ENCODE assay signal across 15 mouse cellular contexts in genomic region chr6:90745401-90746198, GRCm38 (mm10).
DNase-seq lines count a peak whose midpoint lies in the region; ATAC-seq and TF ChIP-seq lines count a peak whose summit lies in the region.
"Had no signal": no experiment of that assay in that cellular context is flagged by ENCODE, and none has a peak within 500 bp of the region (broad histone marks: within the 10 kb centered on the region; RNA-seq: fewer than 3 reads in every experiment).

No protein-coding gene starts in this region.

- H3K27ac ChIP-seq in hindbrain, embryonic 12.5 days: peak overlapping the region; percentile 30; the same call in 1 of the 2 replicates
- no peak overlapping the region for H3K27ac ChIP-seq in hindbrain, embryonic 13.5 days
- 0 out of 2 replicates have a peak overlapping the region, but pooled peaks have one; percentile 24 for H3K27ac ChIP-seq in liver, postnatal 0 days (ENCODE audit: low read depth)
- H3K27ac ChIP-seq in liver, embryonic 11.5 days (ENCODE audit: low read depth, low read length): no peak overlapping the region
- H3K27ac ChIP-seq in kidney, embryonic 14.5 days (ENCODE audit: low read depth, low read length): no peak overlapping the region
- H3K27ac ChIP-seq: limb, embryonic 10.5 days; liver, embryonic 14.5 days; midbrain, embryonic 13.5 days had no signal

- no peak for ATAC-seq in hindbrain, embryonic 12.5 days (ENCODE audit: low FRiP score)
- ATAC-seq in hindbrain, embryonic 13.5 days (ENCODE audit: low FRiP score): no peak
- ATAC-seq in liver, postnatal 0 days: no peak
- no peak for ATAC-seq in liver, embryonic 11.5 days (replicated peaks; ENCODE audit: low FRiP score)
- no peak for ATAC-seq in kidney, embryonic 14.5 days (ENCODE audit: low FRiP score, low TSS enrichment)

- TF ChIP-seq EP300 in liver, postnatal 0 days (IDR thresholded peaks at IDR 0.05; ENCODE audit: low read depth): no peak

- WGBS in hindbrain, embryonic 12.5 days: 85% methylated on average over 3 of the region's 3 CpGs
- WGBS in hindbrain, embryonic 13.5 days: 75% methylated on average over 3 of the region's 3 CpGs
- 49% methylated on average over 3 of the region's 3 CpGs for WGBS in liver, postnatal 0 days (ENCODE audit: insufficient replicate concordance)
- 44% methylated on average over 3 of the region's 3 CpGs for WGBS in liver, embryonic 11.5 days
- 78% methylated on average over 3 of the region's 3 CpGs for WGBS in kidney, embryonic 14.5 days

- H3K4me2 ChIP-seq in hindbrain, embryonic 12.5 days (replicated peaks): no peak overlapping the region
- H3K4me2 ChIP-seq in hindbrain, embryonic 13.5 days: no peak overlapping the region
- H3K4me2 ChIP-seq in liver, postnatal 0 days (ENCODE audit: low read depth, low read length): no peak overlapping the region
- H3K4me2 ChIP-seq in liver, embryonic 11.5 days: no peak overlapping the region
- no peak overlapping the region for H3K4me2 ChIP-seq in kidney, embryonic 14.5 days (replicated peaks; ENCODE audit: low read depth, low read length)
- H3K4me2 ChIP-seq: midbrain, embryonic 13.5 days had no signal

- no peaks in the 10 kb centered on the region for H3K9me3 ChIP-seq in hindbrain, embryonic 12.5 days (replicated peaks)
- H3K9me3 ChIP-seq in hindbrain, embryonic 13.5 days: no peaks in the 10 kb centered on the region
- H3K9me3 ChIP-seq in liver, postnatal 0 days (ENCODE audit: low read length): no peaks in the 10 kb centered on the region
- H3K9me3 ChIP-seq in liver, embryonic 11.5 days (ENCODE audit: control insufficient read depth, low read length): no peaks in the 10 kb centered on the region
- H3K9me3 ChIP-seq in kidney, embryonic 14.5 days (ENCODE audit: control insufficient read depth, low read length): no peaks in the 10 kb centered on the region
- H3K9me3 ChIP-seq: limb, embryonic 10.5 days; midbrain, embryonic 13.5 days had no signal

- TF ChIP-seq CTCF in liver, postnatal 0 days (IDR thresholded peaks at IDR 0.05; ENCODE audit: low read depth): no peak

- H3K27me3 ChIP-seq in hindbrain, embryonic 12.5 days: no peaks in the 10 kb centered on the region
- H3K27me3 ChIP-seq in hindbrain, embryonic 13.5 days: no peaks in the 10 kb centered on the region
- no peaks in the 10 kb centered on the region for H3K27me3 ChIP-seq in liver, postnatal 0 days (ENCODE audit: insufficient read depth, low read length)
- H3K27me3 ChIP-seq in liver, embryonic 11.5 days (replicated peaks; ENCODE audit: control insufficient read depth, insufficient read depth, low read length): no peaks in the 10 kb centered on the region
- no peaks in the 10 kb centered on the region for H3K27me3 ChIP-seq in kidney, embryonic 14.5 days (ENCODE audit: control insufficient read depth, insufficient read depth, low read length)
- H3K27me3 ChIP-seq: midbrain, embryonic 13.5 days had no signal

- DNase-seq in liver, postnatal 0 days: no peak
- DNase-seq in liver, embryonic 11.5 days (ENCODE audit: low spot score): no peak
- DNase-seq in thymus, postnatal 25 days: peak; percentile 35
- no peak for DNase-seq in thymus, postnatal 4 days
- DNase-seq: adrenal gland, postnatal 25 days; embryo, embryonic 11 days; kidney, adult 9 months; kidney, postnatal 36 days had no signal

- no peaks in the 10 kb centered on the region for H3K36me3 ChIP-seq in hindbrain, embryonic 12.5 days
- H3K36me3 ChIP-seq in hindbrain, embryonic 13.5 days: 0 out of 2 replicates have a peak, but pooled peaks cover 3% of the 10 kb centered on the region
- no peaks in the 10 kb centered on the region for H3K36me3 ChIP-seq in liver, postnatal 0 days (replicated peaks; ENCODE audit: insufficient read depth, low read length)
- no peaks in the 10 kb centered on the region for H3K36me3 ChIP-seq in liver, embryonic 11.5 days (ENCODE audit: control insufficient read depth, insufficient read depth, low read length)
- H3K36me3 ChIP-seq in kidney, embryonic 14.5 days (ENCODE audit: control insufficient read depth, insufficient read depth, low read length): no peaks in the 10 kb centered on the region
- H3K36me3 ChIP-seq: limb, embryonic 10.5 days had no signal

- no peak overlapping the region for H3K9ac ChIP-seq in hindbrain, embryonic 12.5 days
- H3K9ac ChIP-seq in hindbrain, embryonic 13.5 days: no peak overlapping the region
- no peak overlapping the region for H3K9ac ChIP-seq in liver, postnatal 0 days (replicated peaks)
- no peak overlapping the region for H3K9ac ChIP-seq in liver, embryonic 11.5 days (ENCODE audit: low read depth, low read length)
- no peak overlapping the region for H3K9ac ChIP-seq in kidney, embryonic 14.5 days (ENCODE audit: low read depth, low read length)
- H3K9ac ChIP-seq: liver, embryonic 14.5 days; midbrain, embryonic 13.5 days had no signal

- no peaks in the 10 kb centered on the region for H3K4me1 ChIP-seq in hindbrain, embryonic 12.5 days
- peaks cover 14% of the 10 kb centered on the region for H3K4me1 ChIP-seq in hindbrain, embryonic 13.5 days (replicated peaks)
- H3K4me1 ChIP-seq in liver, postnatal 0 days (ENCODE audit: insufficient read depth): peaks cover 42% of the 10 kb centered on the region
- H3K4me1 ChIP-seq in liver, embryonic 11.5 days (replicated peaks; ENCODE audit: control insufficient read depth, insufficient read depth, low read length): peaks cover 34% of the 10 kb centered on the region
- H3K4me1 ChIP-seq in kidney, embryonic 14.5 days (ENCODE audit: control insufficient read depth, insufficient read depth, low read length): no peaks in the 10 kb centered on the region

- no peak overlapping the region for H3K4me3 ChIP-seq in hindbrain, embryonic 12.5 days
- no peak overlapping the region for H3K4me3 ChIP-seq in hindbrain, embryonic 13.5 days
- no peak overlapping the region for H3K4me3 ChIP-seq in liver, postnatal 0 days (ENCODE audit: low read depth, low read length)
- no peak overlapping the region for H3K4me3 ChIP-seq in liver, embryonic 11.5 days (ENCODE audit: low read depth, low read length)
- H3K4me3 ChIP-seq in kidney, embryonic 14.5 days (ENCODE audit: low read length): no peak overlapping the region
- H3K4me3 ChIP-seq: limb, embryonic 10.5 days; midbrain, embryonic 13.5 days; myocyte had no signal

Comparison
In these comparisons a context has a peak if more than half of its experiments do, and no peak if none do; other contexts are left out.
1. H3K27ac ChIP-seq: peak in hindbrain, embryonic 12.5 days (single experiment) and liver, postnatal 0 days (single experiment); none in hindbrain, embryonic 13.5 days (single experiment), liver, embryonic 11.5 days (single experiment) and kidney, embryonic 14.5 days (single experiment).